14 mouse cellular contexts compared by ENCODE assay signal in the genomic region with DNA sequence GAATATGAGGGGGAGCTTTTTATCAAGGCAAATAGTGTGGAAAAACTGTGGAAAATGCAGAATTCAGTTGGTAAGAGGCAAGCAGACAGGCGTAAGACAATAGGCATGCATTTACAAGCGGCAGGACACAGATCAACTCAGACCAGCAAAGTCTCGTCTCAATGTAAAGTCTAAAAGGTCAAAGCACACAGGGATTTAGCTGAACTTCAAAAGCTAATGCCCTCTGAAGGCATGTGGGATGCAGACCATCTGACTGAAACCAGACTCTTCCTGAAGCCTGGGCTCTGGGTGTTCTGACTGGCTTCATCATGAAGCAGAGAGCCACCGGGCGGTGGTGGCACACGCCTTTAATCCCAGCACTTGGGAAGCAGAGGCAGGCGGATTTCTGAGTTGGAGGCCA.
"Had no signal": no experiment of that assay in that cellular context is flagged by ENCODE, and none has a peak within 500 bp of the region (broad histone marks: within the 10 kb centered on the region; RNA-seq: fewer than 3 reads in every experiment).

No protein-coding gene starts in this region.

- ATAC-seq: intestine, embryonic 15.5 days; midbrain, embryonic 16.5 days had no signal

- H3K9ac ChIP-seq: intestine, embryonic 15.5 days; kidney, embryonic 15.5 days; liver, embryonic 14.5 days; midbrain, embryonic 12.5 days; neural tube, embryonic 13.5 days had no signal

- H3K4me1 ChIP-seq: intestine, embryonic 15.5 days; kidney, embryonic 15.5 days; limb, embryonic 10.5 days; midbrain, embryonic 12.5 days had no signal

- H3K4me2 ChIP-seq: intestine, embryonic 15.5 days; kidney, embryonic 15.5 days; midbrain, embryonic 12.5 days; neural tube, embryonic 13.5 days had no signal

- H3K9me3 ChIP-seq: intestine, embryonic 15.5 days; kidney, embryonic 15.5 days; limb, embryonic 10.5 days; midbrain, embryonic 12.5 days; neural tube, embryonic 13.5 days had no signal

- H3K27me3 ChIP-seq: intestine, embryonic 15.5 days; kidney, embryonic 15.5 days; midbrain, embryonic 12.5 days; neural tube, embryonic 13.5 days had no signal

- H3K4me3 ChIP-seq: intestine, embryonic 15.5 days; kidney, embryonic 15.5 days; left cerebral cortex, adult 2 months; limb, embryonic 10.5 days; midbrain, embryonic 12.5 days; neural tube, embryonic 13.5 days had no signal

- DNase-seq: kidney, adult 18-20 months; kidney, postnatal 14 days; right cerebral cortex, postnatal 14 days; thymus, adult 2 months; thymus, postnatal 25 days had no signal

- H3K27ac ChIP-seq: intestine, embryonic 15.5 days; kidney, embryonic 15.5 days; left cerebral cortex, adult 2 months; limb, embryonic 10.5 days; liver, embryonic 14.5 days; macrophage; midbrain, embryonic 12.5 days; neural tube, embryonic 13.5 days had no signal
